Mouse (Mus musculus) bone marrow, adult 2 months (tissue): ENCODE data around the gene Hps5.

Experiments used
- CTCF ChIP-seq: fragments of 200-500 bp; IDR thresholded peaks from 2 replicates; pipeline ENCODE4 v1.5.1; 2011; ENCODE audit warnings: low read length, control low read depth; ENCODE audit not compliant: control insufficient read depth, insufficient read depth
- POLR2A ChIP-seq: fragments of 200-500 bp; IDR thresholded peaks from 2 replicates; pipeline ENCODE4 v1.6.1; 2011; ENCODE audit warnings: low read depth, mild to moderate bottlenecking, control low read depth, low read length, borderline replicate concordance; ENCODE audit not compliant: control insufficient read depth

DNA sequence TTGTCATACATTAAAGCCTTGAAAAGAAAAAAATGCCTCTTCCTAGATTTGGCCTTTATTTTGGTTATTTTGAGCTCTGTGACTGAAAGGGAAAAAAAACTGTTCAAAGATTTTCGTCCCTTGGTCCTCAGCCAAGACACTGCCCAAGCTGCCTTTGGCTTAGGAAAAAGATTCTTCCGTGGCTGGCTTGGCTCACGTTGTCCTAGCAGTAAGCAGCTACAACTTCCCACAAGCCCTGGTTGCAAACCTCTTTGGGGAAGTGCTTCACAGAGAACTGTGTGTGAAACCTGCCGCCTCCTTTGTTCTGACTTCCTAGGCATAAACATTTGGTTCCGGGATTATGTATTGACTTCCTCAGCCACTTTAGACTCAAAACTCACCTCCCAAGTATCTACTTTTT is 79.0 kb downstream of the Hps5 start:
- TF ChIP-seq POLR2A: no peak
- no peak for TF ChIP-seq CTCF
